Mouse (Mus musculus) myocyte (in vitro differentiated cells): ENCODE measurements around the gene Slc31a1.

Experiments used
- CEBPB ChIP-seq: IDR thresholded peaks from 2 replicates; pipeline ENCODE4 v1.6.1; 2011; ENCODE audit warnings: mild to moderate bottlenecking, moderate library complexity; ENCODE audit not compliant: poor library complexity, insufficient read depth, severe bottlenecking
- E2F4 ChIP-seq: IDR thresholded peaks from one replicate; pipeline ENCODE4 v1.6.1; 2011; ENCODE audit warnings: mild to moderate bottlenecking, control low read depth, moderate library complexity; ENCODE audit not compliant: insufficient read depth
- MAX ChIP-seq: IDR thresholded peaks from one replicate; pipeline ENCODE4 v1.6.1; 2011; ENCODE audit warnings: low read depth, mild to moderate bottlenecking, control low read depth
- MYOD1 ChIP-seq, 3 experiments: IDR thresholded peaks; one replicate each; pipeline ENCODE4 v1.6.1; 2011; ENCODE audit warnings: control low read depth in 2 of 3, low read depth in 2 of 3, mild to moderate bottlenecking in 2 of 3, moderate library complexity in 1 of 3; ENCODE audit not compliant: insufficient read length in 2 of 3, control insufficient read depth in 1 of 3
- MYOG ChIP-seq, 3 experiments: IDR thresholded peaks; one replicate each; pipeline ENCODE4 v1.6.1; 2011; ENCODE audit warnings: control low read depth in 2 of 3, low read depth in 2 of 3, mild to moderate bottlenecking in 2 of 3; ENCODE audit not compliant: insufficient read length in 2 of 3, control insufficient read depth in 1 of 3, insufficient read depth in 1 of 3
- POLR2A ChIP-seq: IDR thresholded peaks from one replicate; pipeline ENCODE4 v1.6.1; 2011; ENCODE audit warnings: low read depth, mild to moderate bottlenecking, control low read depth, moderate library complexity; ENCODE audit not compliant: insufficient read length
- POLR2AphosphoS2 ChIP-seq: IDR thresholded peaks from one replicate; pipeline ENCODE4 v1.6.1; 2011; ENCODE audit warnings: low read depth, control low read depth; ENCODE audit not compliant: insufficient read length
- REST ChIP-seq: IDR thresholded peaks from one replicate; pipeline ENCODE4 v1.6.1; 2011; ENCODE audit warnings: mild to moderate bottlenecking, control low read depth, moderate library complexity; ENCODE audit not compliant: insufficient read depth, insufficient read length
- SRF ChIP-seq: IDR thresholded peaks from one replicate; pipeline ENCODE4 v1.6.1; 2011; ENCODE audit warnings: low read depth; ENCODE audit not compliant: control insufficient read depth, insufficient read length
- TCF12 ChIP-seq: IDR thresholded peaks from one replicate; pipeline ENCODE4 v1.6.1; 2011; ENCODE audit warnings: mild to moderate bottlenecking, control low read depth; ENCODE audit not compliant: poor library complexity, insufficient read depth, severe bottlenecking
- TCF3 ChIP-seq: IDR thresholded peaks from one replicate; pipeline ENCODE4 v1.6.1; 2011; ENCODE audit warnings: low read depth, control low read depth; ENCODE audit not compliant: insufficient read length
- USF1 ChIP-seq: IDR thresholded peaks from one replicate; pipeline ENCODE4 v1.6.1; 2011; ENCODE audit warnings: low read depth, mild to moderate bottlenecking, control low read depth, moderate library complexity

DNA sequence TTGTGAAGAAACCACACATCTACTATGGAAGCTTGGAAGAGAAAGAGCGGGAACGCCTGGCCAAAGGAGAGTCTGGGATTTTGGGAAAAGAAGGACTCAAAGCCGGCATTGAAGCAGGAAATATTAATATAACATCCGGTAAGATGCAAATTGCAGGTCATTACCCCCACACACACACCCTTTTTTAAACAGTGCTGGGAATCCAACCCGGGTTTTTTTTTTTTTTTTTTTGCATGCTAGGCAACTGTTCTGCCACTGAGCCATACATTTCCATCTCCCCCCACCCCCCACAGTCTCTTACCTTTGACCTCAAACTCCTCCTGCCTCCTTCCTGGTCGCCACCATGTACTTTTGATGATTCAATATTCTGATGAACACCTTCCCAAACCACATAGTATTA lies 49.1 kb downstream of the Slc31a1 start:
- TF ChIP-seq POLR2A: no peak
- no peak for TF ChIP-seq MYOG (IDR thresholded peaks at IDR 0.05; ENCODE audit: control insufficient read depth in 1 of 3, insufficient read depth in 1 of 3, insufficient read length in 2 of 3, low read depth in 2 of 3)
- no peak for TF ChIP-seq MAX
- no peak for TF ChIP-seq SRF
- no peak for TF ChIP-seq E2F4
- no peak for TF ChIP-seq TCF12
- TF ChIP-seq POLR2AphosphoS2: no peak
- no peak for TF ChIP-seq USF1
- no peak for TF ChIP-seq MYOD1 (IDR thresholded peaks at IDR 0.05; ENCODE audit: control insufficient read depth in 1 of 3, insufficient read length in 2 of 3, low read depth in 2 of 3)
- TF ChIP-seq CEBPB: no peak
- no peak for TF ChIP-seq TCF3
- TF ChIP-seq REST: no peak
